Mouse (Mus musculus) G1E (cell line): ENCODE data around the gene Olfr671.

Source experiments
- CTCF ChIP-seq: IDR thresholded peaks from 2 replicates; pipeline ENCODE4 v1.5.1; 2012; ENCODE audit warnings: low read depth, low read length, inconsistent platforms, mixed read lengths
- POLR2AphosphoS5 ChIP-seq: IDR thresholded peaks from 2 replicates; pipeline ENCODE4 v1.6.1; 2012; ENCODE audit warnings: low read depth, low read length, inconsistent platforms; ENCODE audit not compliant: insufficient replicate concordance

DNA sequence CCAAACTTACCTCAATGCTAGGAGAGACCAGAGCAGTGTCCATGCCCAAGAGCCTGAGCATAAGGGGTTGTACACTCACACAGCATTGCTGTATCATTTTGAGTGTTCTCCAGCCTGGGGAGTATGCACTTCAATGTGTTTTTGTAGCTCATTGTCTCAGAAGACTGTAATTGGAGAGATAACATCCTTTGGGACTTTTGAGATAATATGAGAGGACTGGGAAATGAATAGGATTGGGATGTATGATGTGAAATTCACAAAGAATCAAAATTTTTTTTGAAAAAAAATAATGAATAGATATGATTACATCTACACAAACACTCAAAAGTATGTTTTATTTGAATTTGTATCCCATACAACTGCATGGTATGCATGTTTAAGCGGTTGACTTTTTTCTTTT lies 51.0 kb downstream of the Olfr671 start, which contains the start of gene Olfr668:
- TF ChIP-seq CTCF (no peak), POLR2AphosphoS5 (no peak)
